Mouse (Mus musculus) kidney, adult 8-10 months (tissue): ENCODE measurements around the gene Imp3.

Experiments used
- DNase-seq, 2 experiments: peaks; one replicate each; pipeline ENCODE4 v3.0.0; 2022

Gene Imp3

DNA sequence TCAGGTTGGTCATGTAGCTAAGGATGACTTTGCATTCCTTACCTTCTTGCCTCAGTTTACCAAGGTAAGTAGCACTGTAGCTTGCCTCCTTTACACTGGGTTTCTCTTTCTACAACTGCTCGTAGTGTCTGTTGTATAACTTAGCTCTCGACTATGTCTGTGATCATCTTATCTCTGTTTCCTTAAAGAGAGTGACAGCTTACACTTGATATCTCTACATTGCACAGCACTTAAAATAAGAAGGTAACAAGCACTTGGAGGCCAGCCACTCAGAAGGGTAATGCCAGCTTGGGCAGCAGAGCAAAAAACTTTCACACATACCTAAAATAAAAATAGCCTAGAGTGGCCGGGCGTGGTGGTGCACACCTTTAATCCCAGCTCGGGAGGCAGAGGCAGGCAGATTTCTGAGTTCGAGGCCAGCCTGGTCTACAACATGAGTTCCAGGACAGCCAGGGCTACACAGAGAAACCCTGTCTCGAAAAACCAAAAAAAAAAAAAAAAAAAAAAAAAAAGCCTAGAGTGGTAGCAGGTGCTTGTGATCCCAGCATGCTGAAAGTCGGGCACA is 36.8 kb downstream of the Imp3 start:
- no peak for DNase-seq

DNA sequence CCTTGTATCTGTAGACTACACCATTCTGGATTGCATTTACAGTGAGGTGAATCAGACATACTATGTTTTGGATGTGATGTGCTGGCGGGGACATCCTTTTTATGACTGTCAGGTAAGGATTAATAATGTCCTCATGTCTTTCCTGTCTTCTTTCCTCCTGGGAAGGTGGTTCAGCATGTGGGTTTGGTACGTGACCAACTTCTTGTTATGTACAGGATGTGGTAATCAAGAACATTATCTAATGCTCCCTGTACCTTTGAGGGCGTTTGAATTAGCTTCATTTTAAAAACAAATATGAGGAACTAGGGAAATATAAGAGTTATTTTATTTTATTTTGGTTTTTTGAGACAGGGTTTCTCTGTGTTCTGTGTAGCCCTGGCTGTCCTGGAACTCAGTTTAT is 37.9 kb downstream of the Imp3 start:
- DNase-seq: no peak

DNA sequence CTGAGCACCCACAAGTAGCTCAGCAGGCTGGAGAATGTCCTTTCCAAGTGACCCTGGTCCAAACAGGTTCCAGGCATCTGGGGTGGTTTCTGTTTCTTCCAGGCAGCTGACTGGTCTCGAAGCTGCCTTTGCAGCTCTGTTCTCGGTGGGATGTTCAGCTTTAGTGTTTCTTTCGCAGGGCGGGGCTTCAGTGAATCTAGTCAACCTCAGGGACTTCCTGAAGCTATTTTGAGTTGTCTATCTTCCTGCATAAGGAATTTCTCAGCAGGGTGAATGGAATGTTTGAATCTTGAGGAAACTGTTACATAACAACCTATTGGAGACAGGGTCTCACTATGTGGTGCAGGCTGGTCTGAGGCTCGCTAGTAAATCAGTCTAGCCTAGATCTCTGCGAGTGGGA is 42.9 kb downstream of the Imp3 start:
- no peak for DNase-seq

DNA sequence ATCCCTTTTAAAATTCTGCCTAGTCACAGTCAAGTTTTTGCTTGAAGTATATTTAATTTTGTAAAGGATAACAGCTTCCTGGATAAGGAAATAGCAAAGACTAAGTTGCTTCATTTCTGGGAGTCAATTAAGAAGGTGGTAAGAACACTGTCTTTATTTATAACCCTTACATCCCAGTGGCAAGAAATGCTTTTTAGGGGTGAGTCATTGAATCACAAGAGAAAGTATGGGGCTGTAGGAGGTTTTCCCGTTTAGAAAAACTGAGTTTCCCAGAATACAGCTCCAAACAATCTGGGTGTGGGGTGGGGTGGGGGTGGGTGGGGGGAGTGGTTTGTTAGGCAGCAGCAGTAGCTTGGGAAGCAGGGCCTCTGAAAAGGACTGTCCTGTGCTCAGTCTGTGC is 44.2 kb downstream of the Imp3 start:
- no peak for DNase-seq
